Mouse (Mus musculus) thymus, postnatal 10 days (tissue): ENCODE data around the gene Mef2a.
A peak's percentile ranks its signal among the peaks of the same experiment; 100 is the strongest.
"Not testable (repeated sequence)": the region's sequence is repeated elsewhere in the genome, so short reads cannot be mapped to it uniquely, and the experiment has no call there.

Experiments
- DNase-seq, 2 experiments: peaks; one replicate each; pipeline ENCODE4 v3.0.0; 2021; ENCODE audit warnings: low spot score in 2 of 2

The Mef2a gene

GRCm38 (mm10) chr7:67371351-67371890 lies 1.2 kb downstream of the Mef2a start:
- DNase-seq = no peak

GRCm38 (mm10) chr7:67369645-67370044 lies 3.0 kb downstream of the Mef2a start:
- no peak for DNase-seq

GRCm38 (mm10) chr7:67368394-67368793 lies 4.3 kb downstream of the Mef2a start:
- no peak for DNase-seq

- no peak for DNase-seq
These were observed 12.1 kb downstream of the Mef2a start for GRCm38 (mm10) chr7:67360588-67360987.

- DNase-seq = no peak
These were observed 12.8 kb downstream of the Mef2a start for GRCm38 (mm10) chr7:67359863-67360262.

GRCm38 (mm10) chr7:67355870-67356269 lies 16.8 kb downstream of the Mef2a start:
- DNase-seq = peak in 1 of 2 experiments; percentile 12

- DNase-seq = peak; percentile 66 to 84
These were observed 19.0 kb downstream of the Mef2a start for GRCm38 (mm10) chr7:67353667-67354066.

GRCm38 (mm10) chr7:67352989-67353388 lies 19.7 kb downstream of the Mef2a start:
- DNase-seq = no peak

GRCm38 (mm10) chr7:67344443-67344842 lies 28.2 kb downstream of the Mef2a start:
- no peak for DNase-seq

- DNase-seq = no peak
These were observed 30.5 kb downstream of the Mef2a start for GRCm38 (mm10) chr7:67342067-67342625.

- no peak for DNase-seq
These were observed 52.3 kb downstream of the Mef2a start for GRCm38 (mm10) chr7:67320359-67320758.

GRCm38 (mm10) chr7:67318697-67319096 lies 54.0 kb downstream of the Mef2a start:
- DNase-seq = no peak

GRCm38 (mm10) chr7:67313200-67313599 lies 59.5 kb downstream of the Mef2a start:
- DNase-seq = no peak

GRCm38 (mm10) chr7:67310151-67310550 lies 62.5 kb downstream of the Mef2a start:
- no peak for DNase-seq

- DNase-seq = no peak
These were observed 64.6 kb downstream of the Mef2a start for GRCm38 (mm10) chr7:67308102-67308501.

GRCm38 (mm10) chr7:67307078-67307477 lies 65.6 kb downstream of the Mef2a start:
- DNase-seq = no peak

- DNase-seq = no peak
These were observed 67.7 kb downstream of the Mef2a start for GRCm38 (mm10) chr7:67304937-67305336.

- DNase-seq = no peak
These were observed 76.2 kb downstream of the Mef2a start for GRCm38 (mm10) chr7:67296419-67296818.

- no peak for DNase-seq
These were observed 81.3 kb downstream of the Mef2a start for GRCm38 (mm10) chr7:67291356-67291755.

GRCm38 (mm10) chr7:67287456-67287855 lies 85.2 kb downstream of the Mef2a start:
- no peak for DNase-seq

- DNase-seq = no peak
These were observed 89.1 kb downstream of the Mef2a start for GRCm38 (mm10) chr7:67283581-67283980.

- DNase-seq = not testable (repeated sequence)
These were observed 102.2 kb downstream of the Mef2a start for GRCm38 (mm10) chr7:67270447-67270846.

- no peak for DNase-seq
These were observed 112.7 kb downstream of the Mef2a start for GRCm38 (mm10) chr7:67259828-67260563.
